8 mouse cellular contexts compared by ENCODE assay signal in genomic region chr10:30844191-30845010, GRCm38 (mm10). TPM values are rescaled to one million over a fixed set of nuclear protein-coding genes. Genes with fewer than 3 reads are reported as not detected.
DNase-seq lines count a peak whose midpoint lies in the region; ATAC-seq and TF ChIP-seq lines count a peak whose summit lies in the region.

No protein-coding gene starts in this region.

- H3K4me3 ChIP-seq in left cerebral cortex, adult 2 months = peak overlapping the region; percentile 90
- H3K4me3 ChIP-seq in kidney, adult 2 months (ENCODE audit: insufficient read depth, low read depth, low read length) = no peak overlapping the region
- peak overlapping the region; percentile 51; the same call in 1 of the 2 replicates for H3K4me3 ChIP-seq in lung, postnatal 0 days (ENCODE audit: low read depth, low read length)

- peaks cover 2% of the 10 kb centered on the region for H3K27me3 ChIP-seq in kidney, adult 2 months (replicated peaks; ENCODE audit: control insufficient read depth, insufficient read depth, low read length)
- peaks cover 23% of the 10 kb centered on the region; the same call in 1 of the 2 replicates for H3K27me3 ChIP-seq in lung, postnatal 0 days (replicated peaks; ENCODE audit: insufficient read depth, low read length)

- H3K4me2 ChIP-seq in lung, postnatal 0 days (replicated peaks; ENCODE audit: low read depth, low read length) = peak overlapping the region; percentile 88

- no peaks in the 10 kb centered on the region for H3K9me3 ChIP-seq in lung, postnatal 0 days (ENCODE audit: low read length)

- peaks cover 6% of the 10 kb centered on the region; the same call in 1 of the 2 replicates for H3K4me1 ChIP-seq in kidney, adult 2 months (ENCODE audit: control insufficient read depth, insufficient read depth, low read length)
- peaks cover 3% of the 10 kb centered on the region; the same call in 1 of the 2 replicates for H3K4me1 ChIP-seq in lung, postnatal 0 days (ENCODE audit: insufficient read depth, low read depth, low read length)

- WGBS in kidney, adult 2 months = 25% methylated on average over 30 of the region's 30 CpGs
- WGBS in lung, postnatal 0 days = 14% methylated on average over 30 of the region's 30 CpGs

- no peak for TF ChIP-seq POLR2A in kidney, adult 2 months (IDR thresholded peaks at IDR 0.05; ENCODE audit: low read depth, low read length)

- no peak for ATAC-seq in lung, postnatal 0 days

- DNase-seq in left cerebral cortex, adult 2 months (ENCODE audit: extremely low spot score in 1 of 2, low spot score in 2 of 2) = no peak
- no peak for DNase-seq in left cerebral cortex, adult 9 months (ENCODE audit: low spot score in 2 of 2)
- DNase-seq in cerebellum, postnatal 14 days = peak; percentile 9 to 24
- peak; percentile 26 for DNase-seq in forelimb bud, embryonic 11.5 days (ENCODE audit: low read depth, low spot score)
- DNase-seq in kidney, adult 2 months = peak; percentile 24
- no peak for DNase-seq in lung, postnatal 0 days (ENCODE audit: low spot score)
- DNase-seq in testis, postnatal 10 days (ENCODE audit: low spot score) = peak; percentile 50
- DNase-seq in frontal cortex, adult 2 months (ENCODE audit: extremely low spot score in 1 of 2, low spot score in 1 of 2) = no peak

- TF ChIP-seq EP300 in lung, postnatal 0 days (IDR thresholded peaks at IDR 0.05) = no peak

- H3K9ac ChIP-seq in lung, postnatal 0 days (replicated peaks; ENCODE audit: low read depth) = 0 out of 2 replicates have a peak overlapping the region, but pooled peaks have one; percentile 12

- intact Hi-C loops in left cerebral cortex, adult 2 months (cut with DNase I) = loop anchor here (5.0 kb wide), 1 partner anchor 453 kb away; no protein-coding TSS in a partner anchor

- TF ChIP-seq CTCF in left cerebral cortex, adult 2 months (IDR thresholded peaks at IDR 0.05) = no peak
- no peak for TF ChIP-seq CTCF in kidney, adult 2 months (conservative IDR thresholded peaks at IDR 0.05; ENCODE audit: insufficient read depth, insufficient read length, low read depth, low read length)
- no peak for TF ChIP-seq CTCF in lung, postnatal 0 days (IDR thresholded peaks at IDR 0.05)

- H3K36me3 ChIP-seq in kidney, adult 2 months (ENCODE audit: control insufficient read depth, insufficient read depth, low read length) = no peaks in the 10 kb centered on the region
- H3K36me3 ChIP-seq in lung, postnatal 0 days (ENCODE audit: insufficient read depth, low read length) = no peaks in the 10 kb centered on the region

- no peak overlapping the region for H3K27ac ChIP-seq in left cerebral cortex, adult 2 months
- no peak overlapping the region for H3K27ac ChIP-seq in kidney, adult 2 months (ENCODE audit: insufficient read depth, low read depth, low read length)
- no peak overlapping the region for H3K27ac ChIP-seq in lung, postnatal 0 days (ENCODE audit: low read length)

RNA-seq across cellular contexts. Expression of gene Hey2, which starts 1.8 kb away (rescaled TPM):
- total RNA-seq in left cerebral cortex, adult 2 months (2021) = 1 to 10 TPM; 6.2 to 6.9 TPM
- polyA plus RNA-seq in kidney, adult 2 months (2012; rRNA removed) = 2.9 and 3.6 TPM in 2 replicates
- 2.5 and 2.8 TPM in 2 replicates for polyA plus RNA-seq in lung, postnatal 0 days (2015; fragmentation: Nextera tagmentation; extraction: Ambion mirVana)
- 21.2 and 21.6 TPM in 2 replicates for polyA plus RNA-seq in frontal cortex, adult 2 months (2012; rRNA removed)

RNA-seq across cellular contexts. Expression of gene Ncoa7, which starts 41.3 kb away (rescaled TPM):
- total RNA-seq in left cerebral cortex, adult 2 months (2021) = 100 to 1,000 TPM in 1 of 2 experiments, 10 to 100 TPM in 1; 97.2 to 104 TPM
- polyA plus RNA-seq in kidney, adult 2 months (2012; rRNA removed) = 14.4 and 18.6 TPM in 2 replicates
- polyA plus RNA-seq in lung, postnatal 0 days (2015; fragmentation: Nextera tagmentation; extraction: Ambion mirVana) = 8.8 and 12.4 TPM in 2 replicates
- polyA plus RNA-seq in frontal cortex, adult 2 months (2012; rRNA removed) = 39.7 and 46.7 TPM in 2 replicates

Comparison
In these comparisons a context has a peak if more than half of its experiments do, and no peak if none do; other contexts are left out.
1. DNase-seq: peak in cerebellum, postnatal 14 days (2 of 2), forelimb bud, embryonic 11.5 days (single experiment), kidney, adult 2 months (single experiment) and testis, postnatal 10 days (single experiment); none in left cerebral cortex, adult 2 months (0 of 2), left cerebral cortex, adult 9 months (0 of 2), lung, postnatal 0 days (single experiment) and frontal cortex, adult 2 months (0 of 2).